Mouse (Mus musculus) CH12F3 (cell line): ENCODE data around the gene Sirt7.

Experiments used
- in situ Hi-C: fragments of 300-500 bp; cut with MboI; formaldehyde crosslinking; loops from 2 replicates; pipeline ENCODE4 v1.14.3; 2020; ENCODE audit warnings: low sequenced_read_pairs

Sirt7 gene

DNA sequence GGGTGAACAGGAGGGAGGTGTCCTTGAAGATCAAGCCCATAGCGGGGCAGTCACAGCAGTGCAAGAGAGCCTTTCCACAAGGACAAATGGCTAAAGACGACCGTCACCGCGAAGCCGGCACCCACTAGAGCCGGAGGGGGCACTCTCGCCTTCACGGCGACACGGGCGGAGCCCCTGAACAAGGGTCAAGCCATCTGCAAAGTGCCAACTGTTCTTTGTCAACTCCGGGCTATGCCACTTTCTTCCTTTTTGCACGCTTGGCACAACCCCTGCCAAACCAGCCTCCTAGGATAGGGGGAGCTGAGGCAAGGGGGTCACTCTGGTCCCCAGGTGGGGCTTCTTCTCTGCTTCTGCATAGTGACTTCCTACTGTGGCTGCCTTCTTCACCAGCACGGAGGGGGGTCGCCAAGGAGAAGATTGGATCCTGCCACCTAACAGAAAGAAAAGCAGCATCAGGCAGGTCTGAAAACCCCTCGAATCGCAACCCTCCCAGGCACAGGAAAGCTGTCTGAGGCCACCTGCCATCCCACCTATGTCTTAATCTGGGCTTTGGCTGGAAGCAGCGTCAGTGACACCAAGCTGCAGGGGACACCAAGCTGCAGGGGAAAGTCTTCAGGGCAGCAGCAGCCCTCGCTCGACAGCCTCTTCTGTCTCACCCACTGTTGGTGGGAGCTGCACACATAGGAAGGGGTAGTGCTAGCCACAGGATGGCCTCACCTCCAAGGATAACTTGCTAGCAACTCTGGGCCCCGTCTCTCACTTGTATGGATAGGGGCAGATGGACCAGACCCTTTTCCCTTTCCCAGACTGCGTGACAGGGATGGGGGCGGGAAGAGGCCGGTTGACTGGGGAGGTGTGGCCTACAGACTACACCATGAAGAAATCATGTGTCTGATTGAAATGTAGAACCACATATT is 6.2 kb downstream of the Sirt7 start:
- in situ Hi-C loops = no loop called here

DNA sequence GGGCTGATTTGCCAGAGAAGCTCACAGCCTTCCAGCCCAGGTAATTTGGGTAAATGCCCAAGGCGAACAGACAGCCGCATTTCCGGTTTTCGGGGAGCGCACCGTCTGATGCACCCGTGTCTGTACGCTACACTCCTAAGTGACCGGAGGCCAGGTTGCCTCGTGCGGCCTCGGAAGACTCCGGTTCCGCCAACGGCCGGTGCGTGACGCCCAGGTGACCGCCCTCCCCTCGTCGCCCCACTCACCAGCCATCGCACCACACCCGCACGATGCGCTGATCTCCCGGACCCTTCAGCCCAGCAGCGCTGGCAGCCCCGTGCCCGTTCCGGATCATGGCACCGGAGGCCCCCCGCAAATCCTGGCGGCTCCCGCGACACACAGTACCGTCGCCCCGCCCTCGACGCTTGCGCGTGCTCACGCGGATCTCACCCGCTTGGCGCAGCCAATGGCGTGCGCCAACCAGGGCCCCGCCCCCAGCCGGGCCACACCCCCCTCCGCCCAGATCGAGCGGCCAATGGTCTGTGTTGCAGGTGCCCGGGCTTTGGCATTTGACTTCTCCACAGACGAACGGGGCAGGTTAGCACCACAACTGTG is 7.4 kb downstream of the Sirt7 start, which contains the start of gene Pcyt2:
Gene Pcyt2, minus strand, starts transcription at position 418 of the 594 bp plus-strand sequence.
- in situ Hi-C loops = no loop called here

DNA sequence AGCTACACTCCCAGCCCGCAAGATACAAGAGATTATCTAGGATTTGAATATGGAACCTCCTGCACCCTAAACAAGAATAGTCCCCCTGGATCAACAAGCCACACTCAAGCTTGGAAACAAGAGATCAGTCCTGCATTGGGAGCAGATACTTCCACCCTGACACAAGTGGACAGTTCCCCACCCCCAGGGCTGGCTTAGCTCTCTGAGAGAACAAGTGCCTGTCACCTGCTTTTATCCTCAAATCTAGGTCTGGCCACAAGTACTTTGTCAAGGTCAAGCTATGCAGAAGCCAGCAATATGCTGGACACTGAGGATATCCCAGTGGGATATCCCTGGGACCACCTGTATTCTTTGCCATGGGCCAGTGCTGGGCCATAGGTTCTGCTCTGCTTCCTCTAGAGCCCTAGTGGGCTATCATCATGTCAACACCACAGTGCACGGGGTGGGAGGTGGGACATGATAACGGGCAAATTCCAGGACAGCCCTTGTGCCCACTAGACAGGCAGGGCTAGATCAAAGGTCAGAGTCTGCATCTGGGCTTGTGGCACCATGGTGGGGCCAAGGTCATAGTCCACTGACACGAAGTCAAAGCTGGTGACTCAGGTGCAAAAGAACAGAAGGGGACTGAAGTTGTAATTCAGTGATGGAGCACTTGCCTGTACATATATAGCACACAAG is 8.3 kb downstream of the Sirt7 start:
- in situ Hi-C loops = no loop called here

DNA sequence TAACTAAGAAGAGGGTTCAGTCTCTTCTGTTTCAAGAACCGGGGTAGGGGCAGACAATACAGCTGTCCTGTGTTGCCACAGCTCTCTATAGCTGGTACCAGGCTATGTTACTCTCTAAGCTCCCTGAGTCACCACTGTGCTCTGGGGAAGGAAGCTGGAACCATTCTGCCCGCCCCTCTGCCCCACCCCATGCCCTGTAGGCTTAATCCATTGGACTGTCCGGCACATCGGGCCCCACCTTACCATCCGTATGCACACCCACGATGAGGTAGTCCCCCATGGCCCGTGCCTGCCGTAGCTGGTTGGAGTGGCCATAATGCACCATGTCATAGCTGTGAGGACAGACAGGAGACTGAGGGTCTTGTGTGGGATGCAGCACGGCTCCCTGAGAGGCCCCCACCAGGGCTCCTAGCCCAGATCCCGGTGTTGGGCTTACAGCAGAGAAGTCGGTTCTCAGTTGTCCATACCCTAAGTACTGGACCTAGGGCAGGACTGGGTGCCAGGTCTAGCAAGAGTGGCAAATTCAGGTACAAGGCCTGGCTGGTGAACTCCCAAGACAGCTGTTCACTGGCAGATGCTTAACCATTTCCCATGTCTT is 9.3 kb downstream of the Sirt7 start:
- in situ Hi-C loops = no loop called here

DNA sequence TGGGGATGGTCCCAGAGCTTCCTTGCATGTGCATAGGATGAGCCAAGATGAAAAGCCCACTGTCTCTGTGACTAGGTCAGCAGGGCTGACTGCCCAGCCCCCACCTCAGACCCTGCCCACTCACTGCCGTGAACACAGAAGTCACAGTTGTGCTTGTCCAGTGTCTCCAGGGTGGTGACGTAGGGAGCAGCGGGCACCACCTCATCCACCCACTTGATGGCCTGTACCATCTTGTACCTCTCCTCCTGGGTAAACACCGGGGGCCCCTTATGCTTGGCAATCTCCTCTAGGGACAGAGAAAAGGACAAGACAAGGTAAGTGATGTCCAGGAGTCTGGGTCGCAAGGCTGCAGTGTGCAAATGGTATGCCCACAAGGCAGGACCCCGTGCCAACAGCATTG is 9.9 kb downstream of the Sirt7 start:
- in situ Hi-C loops = no loop called here

DNA sequence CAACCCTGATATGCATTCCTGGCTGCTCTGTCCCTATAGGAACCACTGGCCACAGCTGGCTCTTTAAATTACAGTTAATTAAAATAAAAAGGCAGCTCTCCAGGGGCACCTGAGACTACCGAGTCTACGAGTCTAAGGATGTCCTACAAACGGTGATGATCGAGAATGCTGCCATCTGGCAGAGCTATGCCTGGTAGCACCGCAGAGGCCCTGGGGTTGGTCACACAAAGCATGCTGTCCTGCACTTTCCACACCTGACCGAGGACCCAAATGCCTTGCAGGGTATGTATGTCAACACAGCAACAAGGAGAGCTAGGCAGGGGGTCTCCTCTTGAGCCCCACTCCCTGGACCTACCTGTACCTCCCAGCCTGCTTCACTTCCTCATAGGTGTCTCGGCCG is 11.1 kb downstream of the Sirt7 start:
- in situ Hi-C loops = no loop called here

DNA sequence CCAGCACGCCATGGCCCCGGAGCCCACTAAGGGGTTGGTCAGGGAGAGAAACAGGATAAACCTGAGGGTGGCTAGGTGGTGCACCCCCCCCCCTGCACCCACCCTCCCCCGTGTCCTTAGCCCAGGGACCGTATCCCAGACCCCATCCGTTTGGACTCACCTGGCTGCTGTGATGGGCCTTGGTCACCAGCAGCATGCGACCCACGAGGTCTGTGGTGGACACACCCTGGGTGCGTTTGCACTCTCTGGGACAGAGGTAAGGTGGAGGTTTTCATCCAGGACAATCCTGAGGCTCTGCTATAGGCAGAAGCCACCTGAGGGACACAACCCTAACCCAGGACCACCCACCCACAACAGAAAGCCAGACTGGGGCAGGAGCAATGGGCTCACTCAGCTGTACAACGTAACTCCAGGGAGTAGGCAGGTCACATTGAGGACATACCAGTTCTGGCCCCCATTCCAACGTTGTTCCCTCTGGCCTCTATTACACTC is 11.5 kb downstream of the Sirt7 start:
- in situ Hi-C loops = no loop called here

DNA sequence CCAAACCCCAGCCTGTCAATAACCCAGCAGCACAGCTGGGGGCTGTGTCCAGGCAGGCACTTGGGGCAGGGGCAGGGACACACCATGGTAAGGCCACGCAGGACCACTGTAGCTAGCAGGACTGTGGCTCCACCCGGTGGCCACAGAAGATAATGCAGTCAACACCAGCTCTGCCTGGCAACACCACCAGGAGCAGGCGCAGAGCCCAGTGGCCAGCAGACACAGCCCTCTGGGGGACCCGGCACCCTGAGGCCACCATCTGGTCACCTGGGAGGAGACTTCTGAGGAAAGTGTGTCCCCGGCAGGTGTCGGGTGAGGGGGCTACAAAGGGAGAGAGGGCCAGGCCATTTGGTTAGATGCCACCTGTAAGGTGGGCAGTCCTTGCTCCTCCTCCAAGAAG is 12.3 kb downstream of the Sirt7 start:
- in situ Hi-C loops = no loop called here

DNA sequence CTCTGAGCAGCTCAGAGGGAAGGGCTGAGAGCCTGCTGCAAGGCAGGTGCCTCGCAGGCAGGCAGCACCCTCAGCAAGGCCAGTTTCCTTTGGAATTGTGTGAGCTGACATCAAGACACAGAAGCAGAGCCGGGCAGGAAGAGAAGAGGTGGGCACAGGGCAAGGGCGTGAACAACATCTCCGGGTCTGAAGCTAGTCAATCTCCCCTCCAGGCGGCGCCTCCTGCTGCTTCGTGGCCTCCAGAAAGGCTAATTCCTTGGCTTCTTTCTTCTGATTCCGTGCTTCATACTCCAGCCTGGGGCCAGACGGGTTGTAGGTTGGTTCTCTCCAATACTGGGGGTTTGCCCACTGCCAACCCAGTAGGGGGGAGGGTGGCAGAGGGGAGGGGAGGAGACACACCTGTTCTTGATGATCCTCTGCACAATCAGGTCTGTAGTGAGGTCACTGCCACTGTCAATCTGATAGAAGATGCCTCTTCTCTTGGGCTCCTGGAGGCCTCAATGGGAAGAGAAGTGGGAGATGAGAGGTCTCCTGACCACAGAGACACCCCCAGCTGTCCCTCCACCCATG is 14.5 kb downstream of the Sirt7 start:
- in situ Hi-C loops = no loop called here

DNA sequence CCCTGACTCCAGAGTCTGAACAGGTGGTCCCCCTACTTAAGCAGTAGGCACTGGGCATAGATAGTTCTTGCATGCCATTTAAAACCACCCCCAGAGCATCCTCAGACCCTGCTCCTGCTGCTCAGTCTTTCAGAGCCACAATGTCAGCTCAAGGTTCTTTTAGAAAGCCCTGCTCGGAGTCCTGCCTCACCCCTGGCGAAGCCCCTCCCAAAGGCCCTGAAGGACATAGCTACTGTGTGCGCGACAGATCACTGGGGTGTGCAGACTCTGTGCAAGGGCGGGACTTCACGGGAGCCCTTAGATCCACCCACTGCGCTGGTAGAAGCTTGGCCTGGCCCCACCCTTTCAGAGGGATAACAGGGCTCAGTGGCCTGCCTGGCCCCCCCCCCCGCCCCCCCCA is 15.8 kb downstream of the Sirt7 start:
- in situ Hi-C loops = no loop called here

DNA sequence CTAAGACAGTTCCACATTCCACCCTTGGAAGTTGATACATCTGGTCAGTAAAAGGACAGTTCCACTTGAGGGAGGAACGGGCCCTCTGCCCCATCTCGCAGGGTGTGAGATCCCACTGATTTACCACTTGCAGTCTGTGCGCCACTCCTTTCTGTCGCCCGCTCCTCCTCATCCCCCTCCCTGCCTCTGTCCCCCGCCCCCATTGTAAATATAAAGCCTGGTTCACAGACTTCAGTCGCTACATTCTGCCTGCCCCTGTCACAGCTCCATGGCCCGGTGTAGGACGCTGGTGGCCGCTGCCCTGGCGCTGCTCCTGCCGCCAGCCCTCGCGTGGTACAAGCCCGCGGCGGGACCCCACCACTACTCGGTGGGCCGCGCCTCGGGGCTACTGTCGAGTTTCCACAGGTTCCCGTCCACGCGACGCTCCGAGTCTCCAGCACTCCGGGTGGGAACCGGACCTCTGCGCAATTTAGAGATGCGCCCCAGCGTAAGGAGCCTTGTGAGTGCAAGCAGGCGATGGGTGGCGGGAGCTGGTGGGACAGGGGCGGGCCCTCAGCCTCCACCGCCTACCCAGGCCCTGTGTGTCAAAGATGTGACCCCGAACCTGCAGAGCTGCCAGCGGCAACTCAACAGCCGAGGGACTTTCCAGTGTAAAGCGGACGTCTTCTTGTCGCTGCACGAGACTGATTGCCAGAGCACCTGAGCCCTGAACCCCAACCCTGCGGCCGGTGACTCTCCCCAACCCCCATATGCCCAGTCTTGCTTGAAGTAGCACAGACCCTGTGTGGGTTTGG is 16.6 kb downstream of the Sirt7 start, which contains the start of gene Npb:
Gene Npb, plus strand, starts transcription at position 237 of the 794 bp plus-strand sequence.
- in situ Hi-C loops = no loop called here

DNA sequence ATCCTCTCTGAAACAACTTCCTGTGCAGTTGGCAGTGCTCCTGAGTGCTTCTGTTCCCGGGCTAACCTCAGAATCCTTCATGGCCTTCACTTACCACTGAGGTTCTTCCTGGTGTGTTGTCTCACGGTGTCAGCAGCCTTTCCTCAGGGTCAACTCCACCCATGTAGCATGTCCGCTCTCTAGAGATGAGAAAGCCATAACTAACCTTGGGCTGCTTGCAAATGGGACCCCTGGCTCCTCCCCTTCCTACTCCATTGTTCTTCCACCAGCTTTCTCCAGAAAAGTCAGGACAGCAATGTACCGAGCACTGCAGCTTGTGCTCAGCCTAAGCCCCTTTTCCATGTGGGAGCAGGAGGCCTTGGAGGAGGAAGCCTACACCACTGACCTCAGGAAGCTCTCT is 18.3 kb downstream of the Sirt7 start:
- in situ Hi-C loops = no loop called here

DNA sequence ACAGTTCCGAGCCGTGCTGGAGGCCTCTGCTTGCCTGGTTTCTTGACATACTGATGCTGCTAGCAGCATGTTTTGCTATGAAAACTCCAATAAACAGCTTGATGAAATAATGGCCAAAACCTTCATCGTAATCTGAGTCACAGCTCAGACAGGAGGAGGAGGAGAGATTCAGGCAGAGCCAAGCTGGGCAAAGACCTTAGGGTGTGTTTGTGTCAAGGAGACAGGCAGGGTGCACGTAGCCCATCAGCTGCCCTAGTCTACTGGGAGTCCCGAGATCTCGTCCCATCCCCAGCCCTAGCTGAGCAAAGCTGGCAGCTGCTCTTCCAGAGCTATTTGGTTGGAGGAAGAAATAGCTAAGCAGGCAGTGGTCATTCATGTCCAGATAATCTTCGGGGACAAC is 19.4 kb downstream of the Sirt7 start:
- in situ Hi-C loops = no loop called here

DNA sequence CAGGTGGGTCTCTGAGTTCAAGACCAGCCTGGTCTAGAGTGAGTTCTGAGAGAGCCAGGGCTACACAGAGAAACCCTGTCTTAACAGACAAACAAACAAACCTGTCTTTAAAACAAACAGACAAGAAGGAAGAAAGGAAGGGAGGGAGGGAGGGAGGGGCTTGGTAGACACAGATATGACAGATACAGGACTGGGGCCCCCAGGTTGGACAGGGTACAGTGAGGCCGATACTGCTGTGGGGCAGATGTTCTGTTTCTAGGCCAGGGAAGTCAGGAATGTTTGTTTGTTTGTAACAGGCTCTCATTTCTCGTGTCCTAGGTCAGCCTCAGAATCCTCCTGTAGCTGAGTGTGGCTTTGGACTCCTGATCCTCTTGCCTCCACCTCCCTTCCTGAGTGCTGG is 21.5 kb downstream of the Sirt7 start:
- in situ Hi-C loops = no loop called here

DNA sequence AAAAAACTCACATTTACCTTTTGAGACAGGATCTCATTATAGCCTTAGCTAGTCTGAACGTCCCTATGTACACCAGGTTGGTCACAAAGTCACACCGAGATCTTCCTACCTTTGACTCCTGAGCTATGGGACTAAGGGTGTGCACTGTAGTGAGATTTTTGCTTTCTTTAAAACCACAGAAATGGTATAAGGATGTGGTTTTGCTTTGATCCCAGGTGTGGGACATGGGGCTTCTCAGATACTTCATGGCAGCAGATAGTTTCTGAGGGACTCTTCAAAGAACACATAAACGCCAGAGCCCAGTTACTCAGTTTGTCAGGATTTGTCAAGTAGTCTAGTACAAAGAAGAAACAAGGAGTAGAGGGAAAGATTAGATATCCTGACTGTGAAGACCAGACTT is 24.3 kb downstream of the Sirt7 start:
- in situ Hi-C loops = no loop called here

DNA sequence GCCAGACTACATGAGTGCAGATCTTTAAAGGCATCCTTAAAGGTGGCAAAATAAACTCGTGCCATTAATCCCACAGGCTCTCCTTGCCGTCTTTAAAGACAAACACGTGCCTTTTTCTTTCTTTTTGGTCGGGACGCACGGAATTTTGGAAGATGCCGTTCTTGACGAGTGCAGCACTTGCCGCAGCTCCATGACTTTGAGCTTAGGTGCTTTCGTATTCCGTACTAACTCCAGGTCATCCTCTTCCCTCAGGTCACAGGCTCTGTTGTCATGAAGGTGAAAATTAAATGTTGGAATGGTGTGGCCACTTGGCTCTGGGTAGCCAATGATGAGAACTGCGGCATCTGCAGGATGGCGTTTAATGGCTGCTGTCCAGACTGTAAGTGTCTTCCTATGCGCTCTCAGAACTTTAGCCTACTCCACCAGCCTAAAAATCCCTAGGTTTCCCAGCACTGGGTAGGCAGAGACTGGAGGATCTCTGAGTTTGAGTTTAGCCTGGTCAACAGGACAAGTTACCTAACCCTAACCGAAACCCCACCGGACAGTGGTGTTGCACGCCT is 26.0 kb downstream of the Sirt7 start:
- in situ Hi-C loops = no loop called here

DNA sequence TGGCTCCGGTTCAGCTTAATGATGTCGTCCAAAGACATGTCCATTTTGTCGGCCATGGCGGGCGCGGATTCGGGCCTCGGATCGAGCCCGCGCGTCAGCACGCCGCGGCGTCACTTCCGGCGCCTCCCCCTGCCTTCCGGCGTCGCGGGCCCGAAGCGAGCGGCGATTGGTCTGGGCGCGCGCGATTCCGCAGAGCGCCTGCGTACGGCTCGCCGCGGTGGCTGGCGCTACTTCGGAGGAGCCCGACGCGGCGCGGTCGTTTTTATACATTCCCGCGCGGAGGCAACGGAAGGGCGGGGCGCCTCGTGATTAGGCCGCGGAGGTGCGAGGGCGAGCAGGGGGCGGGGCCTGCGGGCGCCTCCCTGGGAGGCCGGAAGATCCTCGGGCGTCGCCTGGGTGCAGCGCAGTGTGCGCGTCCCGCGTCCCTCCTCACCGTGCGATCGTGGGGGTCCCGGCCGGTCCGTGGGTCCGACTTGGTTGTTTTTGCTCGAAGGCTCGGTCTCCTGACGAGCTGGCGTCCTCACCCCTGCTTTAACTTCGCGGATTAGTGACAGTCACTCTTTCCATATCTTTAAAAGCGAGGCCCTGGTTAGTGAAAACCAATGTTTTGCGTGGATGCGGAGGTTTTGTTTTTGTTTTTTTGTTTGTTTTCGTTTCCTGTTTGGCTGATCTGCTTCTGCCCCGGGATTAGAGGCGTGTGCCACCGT is 26.6 kb downstream of the Sirt7 start, which contains the start of the genes Alyref and Anapc11:
Gene Alyref, minus strand, starts transcription at position 83 of the 707 bp plus-strand sequence.
Gene Anapc11, plus strand, starts transcription at position 139 of the 707 bp plus-strand sequence.
- in situ Hi-C loops = no loop called here

DNA sequence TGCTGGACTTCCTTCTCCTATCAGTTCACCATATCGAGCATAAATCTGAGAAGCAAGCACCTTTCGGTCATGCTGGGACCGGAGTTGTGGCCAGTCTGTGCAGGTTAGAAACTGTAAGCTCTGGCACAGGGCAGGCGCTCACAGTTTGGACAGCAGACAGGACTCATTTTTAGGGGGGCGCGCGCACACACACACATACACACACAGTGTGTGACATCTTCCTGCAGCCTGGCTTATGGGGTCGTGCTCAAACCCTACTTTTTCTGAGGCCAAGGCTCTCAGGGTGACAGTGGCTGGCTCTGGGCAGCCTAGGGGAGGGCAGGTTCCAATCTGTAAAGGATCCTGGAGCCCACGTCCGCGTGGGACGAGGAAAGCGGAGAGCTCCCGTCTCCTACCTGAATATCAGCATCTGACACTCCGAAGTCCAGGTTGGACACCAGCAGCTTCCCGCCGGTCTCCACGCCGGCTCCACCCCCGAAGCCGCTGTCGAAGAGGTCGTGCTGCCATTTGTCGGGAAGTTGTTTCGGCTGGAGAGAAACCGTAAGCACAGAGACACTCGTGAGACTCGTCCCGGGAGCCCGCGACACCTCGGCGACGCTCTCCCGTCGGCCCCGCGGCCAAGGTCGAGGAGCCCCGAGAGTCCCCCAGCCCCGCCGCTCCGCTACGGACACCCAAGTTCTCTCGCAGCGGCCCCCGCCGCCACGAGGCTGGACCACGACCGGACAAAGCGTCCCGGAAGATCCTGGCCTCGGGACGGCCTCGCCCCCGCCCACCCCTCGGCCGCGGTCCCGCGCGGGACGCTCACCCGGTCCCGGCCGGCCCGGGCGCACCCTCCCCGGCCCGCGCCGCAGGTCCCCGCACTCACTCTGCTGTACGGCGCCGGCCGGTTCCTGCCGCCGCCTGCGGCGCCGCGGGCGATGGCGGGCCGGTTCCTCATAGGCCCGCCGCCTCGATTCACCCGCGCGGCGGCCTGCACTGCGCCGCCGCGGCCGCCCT is 27.5 kb downstream of the Sirt7 start:
- in situ Hi-C loops = no loop called here
